Mouse (Mus musculus) natural killer cell, adult 2 months (primary cell): ENCODE measurements around the gene Lemd1.
"Not testable (repeated sequence)": the region's sequence is repeated elsewhere in the genome, so short reads cannot be mapped to it uniquely, and the experiment has no call there.

Experiments used
- DNase-seq, 2 experiments: peaks; one replicate each; pipeline ENCODE4 v3.0.0; 2022; ENCODE audit warnings: low spot score in 2 of 2

Lemd1 gene

GRCm38 (mm10) chr1:132246137-132246536, 54.9 kb downstream of the Lemd1 start:
- DNase-seq = peak; percentile 3 to 50

GRCm38 (mm10) chr1:132246641-132247040, 55.4 kb downstream of the Lemd1 start:
- no peak for DNase-seq

GRCm38 (mm10) chr1:132254467-132254866, 63.2 kb downstream of the Lemd1 start:
- no peak for DNase-seq

- no peak for DNase-seq
These were observed 69.1 kb downstream of the Lemd1 start for GRCm38 (mm10) chr1:132260331-132260730.

GRCm38 (mm10) chr1:132261058-132261457, 69.8 kb downstream of the Lemd1 start:
- DNase-seq = peak in 1 of 2 experiments; percentile 18

GRCm38 (mm10) chr1:132263618-132264017, 72.4 kb downstream of the Lemd1 start:
- no peak for DNase-seq

- DNase-seq = no peak
These were observed 73.3 kb downstream of the Lemd1 start for GRCm38 (mm10) chr1:132264577-132264976.

GRCm38 (mm10) chr1:132265211-132265859, 74.1 kb downstream of the Lemd1 start:
- no peak for DNase-seq

GRCm38 (mm10) chr1:132265936-132266335, 74.7 kb downstream of the Lemd1 start:
- no peak for DNase-seq

- DNase-seq = no peak
These were observed 75.7 kb downstream of the Lemd1 start for GRCm38 (mm10) chr1:132266791-132267557.

- DNase-seq = no peak
These were observed 76.7 kb downstream of the Lemd1 start for GRCm38 (mm10) chr1:132267959-132268358.

- no peak for DNase-seq
These were observed 77.3 kb downstream of the Lemd1 start for GRCm38 (mm10) chr1:132268418-132269060.

- DNase-seq = no peak
These were observed 80.0 kb downstream of the Lemd1 start for GRCm38 (mm10) chr1:132271237-132271636.

- no peak for DNase-seq
These were observed 85.5 kb downstream of the Lemd1 start for GRCm38 (mm10) chr1:132276694-132277093.

GRCm38 (mm10) chr1:132277124-132277523, 85.9 kb downstream of the Lemd1 start:
- no peak for DNase-seq

- not testable (repeated sequence) for DNase-seq
These were observed 89.4 kb downstream of the Lemd1 start for GRCm38 (mm10) chr1:132280636-132281035.

- no peak for DNase-seq
These were observed 90.4 kb downstream of the Lemd1 start for GRCm38 (mm10) chr1:132281523-132282176.

- no peak for DNase-seq
These were observed 90.9 kb downstream of the Lemd1 start for GRCm38 (mm10) chr1:132282177-132282536.

GRCm38 (mm10) chr1:132283018-132283417, 91.8 kb downstream of the Lemd1 start:
- no peak for DNase-seq

GRCm38 (mm10) chr1:132286735-132287134, 95.5 kb downstream of the Lemd1 start:
- DNase-seq = no peak

GRCm38 (mm10) chr1:132287445-132287844, 96.2 kb downstream of the Lemd1 start:
- DNase-seq = no peak

- no peak for DNase-seq
These were observed 96.8 kb downstream of the Lemd1 start for GRCm38 (mm10) chr1:132287991-132288451.
